Mouse (Mus musculus) hindbrain, embryonic 12.5 days (tissue): Measurements from ENCODE around the gene Aff1. TPM values are rescaled to one million over a fixed set of nuclear protein-coding genes. Genes with fewer than 3 reads are reported as not detected.

Experiments
- ATAC-seq: fragments of 200-750 bp; cut with Nextera tagmentation; 2 replicates; pipeline ENCODE4 v1.8.0; 2017; ENCODE audit warnings: moderate TSS enrichment; ENCODE audit not compliant: low FRiP score
- H3K27ac ChIP-seq: fragments of 300-500 bp; sonication (generic); 2 replicates; pipeline ENCODE4 v1.5.1; 2016; ENCODE audit warnings: mild to moderate bottlenecking
- H3K27me3 ChIP-seq: fragments of 300-500 bp; sonication (generic); 2 replicates; pipeline ENCODE4 v1.6.1; 2016; ENCODE audit warnings: mild to moderate bottlenecking
- H3K36me3 ChIP-seq: fragments of 300-500 bp; sonication (generic); 2 replicates; pipeline ENCODE4 v1.6.1; 2016; ENCODE audit warnings: mild to moderate bottlenecking
- H3K4me1 ChIP-seq: fragments of 300-500 bp; sonication (generic); 2 replicates; pipeline ENCODE4 v1.6.1; 2016
- H3K4me2 ChIP-seq: fragments of 300-500 bp; sonication (generic); replicated peaks from 2 replicates; pipeline ENCODE4 v1.6.1; 2016; ENCODE audit warnings: mild to moderate bottlenecking
- H3K4me3 ChIP-seq: fragments of 300-500 bp; sonication (generic); 2 replicates; pipeline ENCODE4 v1.5.1; 2016; ENCODE audit warnings: mild to moderate bottlenecking
- H3K9ac ChIP-seq: fragments of 300-500 bp; sonication (generic); 2 replicates; pipeline ENCODE4 v1.6.1; 2016; ENCODE audit warnings: mild to moderate bottlenecking, moderate library complexity
- H3K9me3 ChIP-seq: fragments of 300-500 bp; sonication (generic); replicated peaks from 2 replicates; pipeline ENCODE4 v1.6.1; 2016; ENCODE audit warnings: mild to moderate bottlenecking
- WGBS: fragments of 180-500 bp; shearing (Covaris S2); methylation state at CpG from one replicate; pipeline ENCODE4 v1.1.7; 2016; 5-methylcytosine and 5-hydroxymethylcytosine counted together
- polyA plus RNA-seq: library from polyadenylated mRNA; unstranded; fragments of >200 nt; fragmentation: Nextera tagmentation; extraction: Ambion mirVana; gene quantifications from 2 replicates; pipeline ENCODE4 v1.2.1, GENCODE M21; 2016

The Aff1 gene
- polyA plus RNA-seq, 1 experiment from 2014 or later = 5.4 TPM

GRCm38 (mm10) chr5:103719851-103720250 is 27.7 kb downstream of the Aff1 start:
- Histone ChIP-seq H3K27me3 (no peaks in the 10 kb centered on the region), H3K4me3 (no peak overlapping the region), H3K9me3 (no peaks in the 10 kb centered on the region), H3K4me2 (no peak overlapping the region), H3K27ac (no peak overlapping the region), H3K36me3 (no peaks in the 10 kb centered on the region), H3K9ac (no peak overlapping the region), H3K4me1 (peaks cover 7% of the 10 kb centered on the region)
- WGBS = 63% methylated on average over 3 of the region's 3 CpGs
- no peak for ATAC-seq

- Histone ChIP-seq H3K4me3 (no peak overlapping the region), H3K4me1 (peaks cover 8% of the 10 kb centered on the region), H3K27ac (no peak overlapping the region), H3K36me3 (no peaks in the 10 kb centered on the region), H3K9me3 (no peaks in the 10 kb centered on the region), H3K4me2 (no peak overlapping the region), H3K27me3 (0 out of 2 replicates have a peak, but pooled peaks cover 3% of the 10 kb centered on the region), H3K9ac (no peak overlapping the region)
- 67% methylated on average over 6 of the region's 6 CpGs for WGBS
- ATAC-seq = no peak
These were observed 28.8 kb downstream of the Aff1 start for GRCm38 (mm10) chr5:103720967-103721366.

GRCm38 (mm10) chr5:103721490-103721889 is 29.3 kb downstream of the Aff1 start:
- Histone ChIP-seq H3K36me3 (no peaks in the 10 kb centered on the region), H3K4me2 (no peak overlapping the region), H3K4me1 (peaks cover 8% of the 10 kb centered on the region), H3K27me3 (0 out of 2 replicates have a peak, but pooled peaks cover 3% of the 10 kb centered on the region), H3K27ac (no peak overlapping the region), H3K4me3 (no peak overlapping the region), H3K9ac (no peak overlapping the region), H3K9me3 (no peaks in the 10 kb centered on the region)
- ATAC-seq = no peak
- WGBS = 83% methylated on average over 4 of the region's 4 CpGs

GRCm38 (mm10) chr5:103722721-103723120 is 30.5 kb downstream of the Aff1 start:
- 0 out of 2 replicates have a peak, but pooled peaks cover 3% of the 10 kb centered on the region for H3K27me3 ChIP-seq
- no peak overlapping the region for H3K9ac ChIP-seq
- ATAC-seq = no peak
- H3K36me3 ChIP-seq = no peaks in the 10 kb centered on the region
- H3K4me3 ChIP-seq = no peak overlapping the region
- 89% methylated on average over 4 of the region's 4 CpGs for WGBS
- H3K9me3 ChIP-seq = no peaks in the 10 kb centered on the region
- H3K4me1 ChIP-seq = peaks cover 8% of the 10 kb centered on the region
- no peak overlapping the region for H3K4me2 ChIP-seq
- no peak overlapping the region for H3K27ac ChIP-seq

- Histone ChIP-seq H3K4me1 (peaks cover 8% of the 10 kb centered on the region), H3K4me2 (no peak overlapping the region), H3K27me3 (0 out of 2 replicates have a peak, but pooled peaks cover 3% of the 10 kb centered on the region), H3K36me3 (no peaks in the 10 kb centered on the region), H3K27ac (no peak overlapping the region), H3K4me3 (no peak overlapping the region), H3K9me3 (no peaks in the 10 kb centered on the region), H3K9ac (no peak overlapping the region)
- WGBS = 4% methylated on average over 6 of the region's 6 CpGs
- ATAC-seq = no peak
These were observed 32.2 kb downstream of the Aff1 start for GRCm38 (mm10) chr5:103724384-103724783.

- Histone ChIP-seq H3K4me3 (no peak overlapping the region), H3K9ac (no peak overlapping the region), H3K27me3 (0 out of 2 replicates have a peak, but pooled peaks cover 3% of the 10 kb centered on the region), H3K27ac (no peak overlapping the region), H3K36me3 (no peaks in the 10 kb centered on the region), H3K4me1 (peaks cover 8% of the 10 kb centered on the region), H3K4me2 (no peak overlapping the region), H3K9me3 (no peaks in the 10 kb centered on the region)
- ATAC-seq = no peak
- WGBS = 6% methylated on average over 3 of the region's 3 CpGs
These were observed 32.6 kb downstream of the Aff1 start for GRCm38 (mm10) chr5:103724823-103725222.

GRCm38 (mm10) chr5:103725268-103726149 is 33.3 kb downstream of the Aff1 start:
- 0 out of 2 replicates have a peak, but pooled peaks cover 3% of the 10 kb centered on the region for H3K27me3 ChIP-seq
- H3K27ac ChIP-seq = no peak overlapping the region
- no peak overlapping the region for H3K4me2 ChIP-seq
- WGBS = 50% methylated on average over 9 of the region's 9 CpGs
- H3K9me3 ChIP-seq = no peaks in the 10 kb centered on the region
- peaks cover 8% of the 10 kb centered on the region for H3K4me1 ChIP-seq
- no peak overlapping the region for H3K9ac ChIP-seq
- ATAC-seq = no peak
- no peak overlapping the region for H3K4me3 ChIP-seq
- H3K36me3 ChIP-seq = no peaks in the 10 kb centered on the region

- 53% methylated on average over 8 of the region's 8 CpGs for WGBS
- Histone ChIP-seq H3K27ac (no peak overlapping the region), H3K27me3 (0 out of 2 replicates have a peak, but pooled peaks cover 3% of the 10 kb centered on the region), H3K9me3 (no peaks in the 10 kb centered on the region), H3K4me2 (no peak overlapping the region), H3K9ac (no peak overlapping the region), H3K36me3 (no peaks in the 10 kb centered on the region), H3K4me3 (no peak overlapping the region), H3K4me1 (peaks cover 8% of the 10 kb centered on the region)
- ATAC-seq = no peak
These were observed 34.2 kb downstream of the Aff1 start for GRCm38 (mm10) chr5:103726281-103726938.

- H3K27ac ChIP-seq = no peak overlapping the region
- H3K4me3 ChIP-seq = no peak overlapping the region
- WGBS = 82% methylated on average over 4 of the region's 4 CpGs
- H3K4me2 ChIP-seq = no peak overlapping the region
- H3K36me3 ChIP-seq = no peaks in the 10 kb centered on the region
- no peak for ATAC-seq
- H3K4me1 ChIP-seq = peaks cover 8% of the 10 kb centered on the region
- H3K27me3 ChIP-seq = 0 out of 2 replicates have a peak, but pooled peaks cover 3% of the 10 kb centered on the region
- H3K9ac ChIP-seq = no peak overlapping the region
- H3K9me3 ChIP-seq = no peaks in the 10 kb centered on the region
These were observed 35.7 kb downstream of the Aff1 start for GRCm38 (mm10) chr5:103727777-103728395.

- no peak overlapping the region for H3K4me3 ChIP-seq
- WGBS = 77% methylated on average over 1 of the region's 1 CpGs
- ATAC-seq = no peak
These were observed 37.1 kb downstream of the Aff1 start for GRCm38 (mm10) chr5:103729225-103729624.

GRCm38 (mm10) chr5:103730142-103730541 is 38.0 kb downstream of the Aff1 start:
- ATAC-seq = no peak
- Histone ChIP-seq H3K9ac (no peak overlapping the region), H3K4me3 (no peak overlapping the region), H3K36me3 (no peaks in the 10 kb centered on the region), H3K27me3 (0 out of 2 replicates have a peak, but pooled peaks cover 3% of the 10 kb centered on the region), H3K4me2 (no peak overlapping the region), H3K9me3 (no peaks in the 10 kb centered on the region), H3K27ac (no peak overlapping the region), H3K4me1 (no peaks in the 10 kb centered on the region)
- WGBS = 84% methylated on average over 1 of the region's 1 CpGs

More at GRCm38 (mm10) chr5:103729225-103729624, 37.1 kb downstream of the Aff1 start:
- Histone ChIP-seq H3K27ac (no peak overlapping the region), H3K9me3 (no peaks in the 10 kb centered on the region), H3K9ac (no peak overlapping the region), H3K27me3 (0 out of 2 replicates have a peak, but pooled peaks cover 3% of the 10 kb centered on the region), H3K4me1 (peaks cover 8% of the 10 kb centered on the region), H3K4me2 (no peak overlapping the region), H3K36me3 (no peaks in the 10 kb centered on the region)

GRCm38 (mm10) chr5:103730727-103731126 is 38.6 kb downstream of the Aff1 start:
- Histone ChIP-seq H3K36me3 (no peaks in the 10 kb centered on the region), H3K27me3 (no peaks in the 10 kb centered on the region), H3K4me1 (no peaks in the 10 kb centered on the region), H3K27ac (no peak overlapping the region), H3K4me3 (no peak overlapping the region), H3K4me2 (no peak overlapping the region), H3K9me3 (no peaks in the 10 kb centered on the region), H3K9ac (no peak overlapping the region)
- no peak for ATAC-seq
- 48% methylated on average over 3 of the region's 3 CpGs for WGBS
